Mouse (Mus musculus): ENCODE results near the gene Gpx8. TPM values are rescaled to one million over a fixed set of nuclear protein-coding genes. Genes with fewer than 3 reads are reported as not detected.

Gpx8 gene
- total RNA-seq (2023) = under 1 TPM; 0.36 to 0.62 TPM

DNA sequence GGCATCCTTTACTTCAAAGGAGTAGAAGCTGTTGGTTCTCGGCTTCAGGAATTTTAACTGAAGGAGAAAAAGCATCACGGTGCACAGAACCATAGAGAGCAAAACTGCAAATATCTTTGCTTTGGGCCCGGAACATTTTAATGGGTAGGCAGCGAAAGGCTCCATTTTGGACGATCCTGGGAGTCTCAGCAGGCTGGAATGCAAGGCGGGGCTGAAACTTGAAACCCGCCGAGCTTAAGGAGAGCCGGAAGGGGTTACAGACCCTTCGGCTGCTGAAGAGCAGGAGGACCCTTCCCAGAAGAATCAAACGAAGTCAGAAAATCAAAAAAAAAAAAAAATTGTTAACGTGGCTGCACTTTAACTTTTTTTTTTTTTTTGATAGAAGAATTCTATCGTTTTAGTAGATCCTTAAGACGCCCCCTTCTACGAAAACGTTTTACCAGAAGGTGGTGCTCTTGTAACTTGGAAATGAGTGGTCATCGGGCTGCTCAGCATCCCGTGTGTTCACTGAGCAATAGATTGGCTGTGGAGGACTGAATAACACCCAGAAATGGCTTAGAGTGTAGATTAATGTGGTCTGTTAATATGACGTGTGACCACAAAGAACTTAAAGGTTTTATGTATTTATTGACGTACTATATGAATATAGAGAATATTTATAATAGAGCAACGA lies at the start of gene Gpx8:
Gene Gpx8, minus strand, starts transcription at position 200 of the 673 bp plus-strand sequence.

GRCm38 (mm10) chr13:113034950-113035421 lies 11.2 kb downstream of the Gpx8 start, which contains the start of gene Cdc20b:
Cdc20b (plus strand) TSS chr13:113035111.

GRCm38 (mm10) chr13:112993531-112994152 lies 52.6 kb downstream of the Gpx8 start, which contains the start of gene Mcidas:
Mcidas (plus strand) TSS chr13:112993845.

Other genes starting within 250 kb of the Gpx8 start
- gene Plpp1, start 245.6 kb downstream of the Gpx8 start, total RNA-seq (2023) = 1 to 10 TPM in 1 of 2 experiments, under 1 TPM in 1; 0.77 to 2.1 TPM
- gene Mtrex, start 119.0 kb downstream of the Gpx8 start, total RNA-seq (2023) = 10 to 100 TPM; 28.5 to 32.2 TPM
- 10 to 100 TPM; 11.0 to 12.3 TPM for gene Dhx29, start 119.0 kb downstream of the Gpx8 start, total RNA-seq (2023)
- 10 to 100 TPM; 24.8 to 28.1 TPM for gene Ccno, start 58.6 kb downstream of the Gpx8 start, total RNA-seq (2023)
- under 1 TPM; 0.15 to 0.20 TPM for gene Mcidas, start 52.6 kb downstream of the Gpx8 start, total RNA-seq (2023)
- gene Cdc20b, start 11.3 kb downstream of the Gpx8 start, total RNA-seq (2023) = not detected
- under 1 TPM in 1 of 2 experiments, not detected in 1; 0.42 TPM for gene Gzma, start 54.6 kb upstream of the Gpx8 start, total RNA-seq (2023)
- gene Esm1, start 163.2 kb upstream of the Gpx8 start, total RNA-seq (2023) = under 1 TPM in 1 of 2 experiments, not detected in 1; 0.75 TPM
- gene Gzmk, start 179.5 kb upstream of the Gpx8 start, total RNA-seq (2023) = not detected
- gene BC067074, start 246.7 kb upstream of the Gpx8 start, total RNA-seq (2023) = under 1 TPM in 1 of 2 experiments, not detected in 1; 0.27 TPM